Mouse (Mus musculus) layer of hippocampus, postnatal 10 days (tissue): ENCODE results near the gene Ube2m. TPM values are rescaled to one million over a fixed set of nuclear protein-coding genes. Genes with fewer than 3 reads are reported as not detected.

Source experiments
- DNase-seq, 2 experiments: peaks; one replicate each; pipeline ENCODE4 v3.0.0; 2021; ENCODE audit warnings: low spot score in 2 of 2
- total RNA-seq, 2 experiments: library from RNA; stranded (reverse); gene quantifications; 2 replicates each; pipeline ENCODE4 v1.2.3; 2021

Ube2m gene
- total RNA-seq, 2 experiments from 2014 or later, result 198 to 220 TPM

DNA sequence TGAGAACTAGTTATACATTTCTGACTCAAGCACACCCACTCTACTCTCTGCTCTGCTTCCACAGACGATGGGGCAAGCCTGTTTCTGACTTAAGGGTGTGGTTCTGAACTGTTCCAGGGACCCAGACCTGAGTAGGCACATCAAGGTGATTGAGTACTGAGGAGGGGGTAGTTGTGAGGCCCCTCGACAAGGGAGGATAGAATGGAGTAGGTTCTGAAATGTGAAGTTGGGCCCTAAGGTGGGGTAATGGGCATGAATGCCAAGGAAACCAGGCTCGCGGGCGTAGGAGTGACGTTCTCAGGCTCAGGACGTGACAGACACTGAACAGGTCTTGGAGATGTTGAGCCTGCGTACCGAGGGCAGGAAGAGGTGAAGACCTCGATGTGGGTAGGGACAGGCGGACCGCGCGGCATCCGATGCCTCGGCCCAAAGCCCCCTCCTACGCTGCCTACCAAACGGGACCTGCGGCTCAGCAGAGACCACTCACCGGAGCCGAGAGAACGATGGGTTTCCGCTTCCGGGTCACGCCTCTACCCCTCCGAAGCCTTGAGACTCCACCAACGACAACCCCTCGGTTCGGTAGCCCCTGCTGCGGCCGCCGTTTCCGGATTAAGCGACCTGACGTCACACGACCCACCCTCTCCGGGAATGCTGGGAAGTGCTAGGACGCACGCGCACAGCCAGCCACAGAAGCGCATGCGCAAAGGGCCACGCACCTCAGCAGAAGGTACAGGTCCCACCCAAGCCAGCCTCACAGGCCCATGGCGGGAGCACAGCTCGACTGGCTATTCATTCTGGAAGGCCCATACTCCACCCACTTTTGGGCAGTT, 3.7 kb downstream of the Ube2m start, which contains the start of gene Chmp2a:
Chmp2a (minus strand) TSS at position 660 of the 830 bp plus-strand sequence.
- DNase-seq, result peak; percentile 98

DNA sequence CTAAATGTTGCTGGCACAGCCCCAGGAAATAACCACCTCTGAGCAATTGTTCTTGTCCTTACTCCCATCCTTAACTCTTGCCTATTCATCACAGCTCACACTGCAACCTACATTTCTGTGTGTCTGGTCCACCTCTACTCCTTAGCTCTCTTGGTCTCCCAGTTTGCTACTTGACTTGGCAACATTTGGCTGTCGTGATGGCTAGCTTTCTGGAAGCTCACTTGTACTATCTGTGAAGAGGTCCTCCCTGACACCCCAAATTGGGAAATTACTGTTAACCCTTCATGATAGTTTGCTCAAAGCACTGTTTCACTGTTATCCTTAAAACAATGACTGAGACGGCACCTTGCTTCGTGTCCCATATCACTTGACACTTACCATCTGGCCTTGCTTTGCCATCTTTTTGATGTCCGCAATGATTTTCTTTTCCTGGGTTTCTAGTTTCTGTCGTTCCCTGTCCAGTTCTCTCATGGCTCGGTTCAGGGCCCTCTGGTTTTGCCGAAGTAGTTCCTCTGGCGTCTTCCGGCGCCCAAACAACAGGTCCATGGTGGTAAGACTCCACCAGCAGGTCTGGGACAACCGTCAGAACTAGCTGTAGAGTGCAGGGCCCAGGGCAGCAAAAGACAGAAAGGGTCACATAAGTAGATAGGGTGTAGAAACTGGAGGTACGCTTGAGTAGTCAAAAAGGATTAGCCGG, 4.5 kb downstream of the Ube2m start:
- DNase-seq, result peak in 1 of 2 experiments; percentile 22

- peak in 1 of 2 experiments; percentile 13 for DNase-seq
Measured at GRCm38 (mm10) chr7:13032541-13032940, 5.5 kb downstream of the Ube2m start.

DNA sequence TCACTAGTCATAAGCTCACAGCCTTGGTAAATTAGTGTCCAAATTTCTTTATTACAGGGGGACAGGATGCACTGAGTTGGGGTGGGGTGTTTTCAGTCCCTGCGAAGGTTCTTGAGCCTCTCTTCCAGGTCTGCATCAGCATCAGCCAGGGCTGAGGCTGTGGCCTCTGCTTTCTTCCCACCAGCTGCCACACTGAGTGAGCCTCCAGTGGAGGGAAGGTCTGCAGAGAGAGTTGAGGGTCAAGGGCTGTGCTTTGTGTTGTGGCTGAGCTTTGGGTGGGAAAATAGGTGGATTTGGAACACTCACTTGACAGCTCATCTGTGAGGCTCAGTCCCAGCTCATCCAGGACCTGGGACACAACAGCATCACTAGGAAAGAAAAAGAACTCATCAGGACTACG, 6.1 kb downstream of the Ube2m start:
- no peak for DNase-seq

GRCm38 (mm10) chr7:13031069-13031468, 7.0 kb downstream of the Ube2m start:
- DNase-seq, result no peak

GRCm38 (mm10) chr7:13028986-13029385, 9.1 kb downstream of the Ube2m start:
- no peak for DNase-seq

DNA sequence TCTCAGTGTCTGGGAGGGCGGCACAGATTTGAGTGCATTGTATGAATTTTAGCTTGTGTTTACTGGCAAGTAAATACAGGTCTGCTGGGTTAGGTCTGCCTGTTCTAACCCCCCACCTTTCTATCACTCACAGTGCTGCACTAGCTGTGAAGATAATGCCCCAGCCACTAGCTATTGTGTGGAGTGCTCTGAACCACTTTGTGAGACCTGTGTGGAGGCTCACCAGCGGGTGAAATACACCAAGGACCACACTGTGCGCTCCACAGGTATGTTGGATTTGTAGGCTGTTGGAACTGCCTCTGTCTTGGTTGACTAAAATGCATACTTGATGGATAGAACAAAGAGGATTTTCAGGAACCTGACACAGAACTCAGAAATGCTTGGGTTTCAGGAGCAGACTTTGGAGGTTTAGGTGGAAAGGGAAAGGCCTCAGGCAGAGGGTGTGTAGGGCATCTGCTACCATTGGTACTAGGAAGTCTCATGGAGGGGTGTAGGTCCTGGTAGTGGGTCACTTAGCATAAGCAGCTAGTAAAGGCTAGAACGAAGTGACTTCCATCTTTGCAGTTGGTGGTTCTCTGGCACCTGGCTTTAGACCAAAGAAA, 12.5 kb downstream of the Ube2m start:
- DNase-seq, result no peak

- DNase-seq, result peak; percentile 89 to 93
Measured at GRCm38 (mm10) chr7:13024805-13025204, 13.3 kb downstream of the Ube2m start.

- peak; percentile 97 to 98 for DNase-seq
Measured at GRCm38 (mm10) chr7:13023928-13024731, 13.9 kb downstream of the Ube2m start.

DNA sequence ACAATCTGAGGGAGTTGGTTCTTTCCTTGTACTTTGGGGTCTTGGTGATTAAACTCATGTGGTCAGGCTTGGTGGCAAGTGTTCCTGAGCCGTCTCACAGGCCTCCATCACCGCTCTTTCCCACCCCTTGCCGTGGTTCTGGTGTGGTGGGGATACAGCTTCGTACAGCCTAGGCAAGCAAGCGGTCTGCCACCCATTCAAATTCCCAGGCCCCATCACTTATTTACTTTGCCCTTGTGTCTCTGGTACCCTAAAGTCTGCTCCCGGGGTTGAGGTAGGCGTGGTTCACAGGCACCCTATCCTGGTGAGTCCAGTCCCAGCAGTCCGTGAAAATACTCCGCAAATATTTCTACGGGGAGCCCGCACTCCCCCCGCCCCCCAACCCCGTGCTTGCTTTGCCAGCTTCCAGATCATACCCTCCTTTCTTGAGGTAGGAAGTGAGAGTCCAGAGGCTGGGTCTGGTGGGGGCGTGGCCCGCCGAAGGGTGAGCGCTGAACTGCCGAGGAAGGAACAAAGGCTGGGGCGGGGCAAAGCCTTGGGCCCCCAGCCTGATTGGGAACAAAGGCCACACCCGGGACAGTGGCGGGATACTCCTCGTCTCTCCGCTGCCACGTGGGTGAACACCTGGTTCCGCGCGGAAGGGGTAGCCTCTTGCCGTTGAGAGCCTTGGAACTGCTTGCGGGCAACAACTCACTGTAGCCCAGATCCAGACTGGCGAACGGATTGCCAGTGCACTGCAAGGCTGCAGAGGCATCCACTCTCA, 15.1 kb downstream of the Ube2m start:
- peak; percentile 46 to 61 for DNase-seq

- no peak for DNase-seq
Measured at GRCm38 (mm10) chr7:13015217-13015616, 22.9 kb downstream of the Ube2m start.

DNA sequence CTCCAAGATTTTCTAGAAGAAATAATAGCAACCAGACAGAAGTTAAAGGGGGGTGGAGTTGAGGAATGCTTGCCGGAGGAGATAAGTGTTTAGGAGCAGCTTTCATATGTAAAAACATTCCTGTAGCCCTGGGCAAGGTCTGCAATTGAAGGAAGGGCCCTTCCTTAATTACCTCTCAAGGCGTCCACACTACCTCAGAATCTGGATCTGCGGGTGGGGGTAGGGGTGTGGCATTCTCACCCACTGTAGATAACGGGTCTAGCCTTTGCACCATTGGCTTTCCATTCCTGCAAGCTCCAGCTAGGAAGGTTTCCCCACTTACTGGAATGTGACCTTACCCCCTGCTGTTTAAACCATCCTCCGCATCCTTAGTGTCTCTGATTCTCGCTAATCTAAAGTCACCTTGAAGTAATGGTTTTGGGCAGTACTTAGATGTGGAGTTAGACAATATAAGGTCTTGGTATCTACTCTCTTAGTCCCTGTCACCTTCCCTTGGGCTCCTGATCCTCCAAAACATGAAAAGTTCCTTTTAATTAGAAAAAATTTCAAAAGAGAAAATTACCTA, 23.7 kb downstream of the Ube2m start:
- no peak for DNase-seq

DNA sequence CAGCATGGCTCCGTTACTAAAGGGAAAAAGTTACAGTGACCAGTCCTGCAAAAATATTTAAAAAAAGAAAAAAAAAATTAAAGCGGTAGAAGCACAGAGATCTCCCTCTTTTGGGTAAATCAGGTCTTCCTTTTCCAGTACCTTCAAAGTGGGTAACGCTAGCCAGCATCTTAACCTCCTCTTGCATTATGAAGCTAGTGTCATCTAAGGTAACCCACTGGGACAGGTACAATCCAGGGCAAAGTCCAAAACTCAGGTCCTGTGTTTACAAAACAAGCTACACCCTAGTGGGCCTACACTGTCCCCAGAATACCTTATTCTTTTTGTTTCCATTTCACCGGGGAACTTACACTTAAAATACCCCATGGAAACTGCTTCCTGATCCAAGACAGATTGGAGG, 24.4 kb downstream of the Ube2m start:
- DNase-seq, result no peak

DNA sequence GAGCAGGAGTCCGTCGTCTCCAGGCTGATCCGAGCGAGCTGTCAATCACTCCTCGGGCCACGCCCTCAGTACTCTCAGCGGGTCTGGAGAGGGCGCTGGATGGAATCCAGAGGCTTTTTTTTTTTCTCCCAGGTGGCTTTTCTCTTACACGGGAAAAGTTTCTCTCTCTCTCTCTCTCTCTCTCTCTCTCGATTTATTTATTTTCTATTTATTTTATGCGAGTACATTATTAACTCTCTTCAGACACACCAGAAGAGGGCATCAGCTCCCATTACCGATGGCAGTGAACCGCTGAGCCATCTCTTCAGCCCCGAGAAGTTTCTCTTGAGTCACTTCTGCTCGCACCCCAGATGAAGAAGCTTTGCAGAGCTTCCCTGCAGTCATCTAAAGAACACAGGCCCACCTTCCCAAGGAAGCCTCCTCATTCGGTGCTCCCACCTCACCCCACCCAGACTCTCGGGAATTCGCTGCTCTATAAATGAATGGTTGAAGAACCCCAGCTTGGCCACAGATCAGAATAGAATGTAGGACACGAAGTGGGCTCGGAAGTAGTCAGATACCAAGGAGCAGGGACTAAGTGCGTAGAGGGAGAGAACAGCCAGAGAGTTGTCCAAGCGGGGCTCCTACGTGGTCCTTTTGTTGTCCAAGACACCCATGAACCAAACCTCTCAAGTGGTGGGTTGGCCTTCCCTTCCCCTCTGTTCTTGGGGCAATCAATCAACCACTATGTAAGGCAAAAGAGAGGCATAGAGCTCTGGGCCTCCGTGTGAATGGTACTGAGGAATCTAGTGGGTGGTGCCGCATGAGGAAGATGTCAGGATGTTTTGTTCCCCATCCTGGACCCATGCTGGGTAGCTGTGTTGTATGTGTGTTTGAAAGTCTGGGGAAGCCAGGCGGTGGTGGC, 27.8 kb downstream of the Ube2m start, which contains the start of gene Zbtb45:
Zbtb45 (minus strand) TSS at position 30 of the 904 bp plus-strand sequence.
- DNase-seq, result peak in 1 of 2 experiments; percentile 8

DNA sequence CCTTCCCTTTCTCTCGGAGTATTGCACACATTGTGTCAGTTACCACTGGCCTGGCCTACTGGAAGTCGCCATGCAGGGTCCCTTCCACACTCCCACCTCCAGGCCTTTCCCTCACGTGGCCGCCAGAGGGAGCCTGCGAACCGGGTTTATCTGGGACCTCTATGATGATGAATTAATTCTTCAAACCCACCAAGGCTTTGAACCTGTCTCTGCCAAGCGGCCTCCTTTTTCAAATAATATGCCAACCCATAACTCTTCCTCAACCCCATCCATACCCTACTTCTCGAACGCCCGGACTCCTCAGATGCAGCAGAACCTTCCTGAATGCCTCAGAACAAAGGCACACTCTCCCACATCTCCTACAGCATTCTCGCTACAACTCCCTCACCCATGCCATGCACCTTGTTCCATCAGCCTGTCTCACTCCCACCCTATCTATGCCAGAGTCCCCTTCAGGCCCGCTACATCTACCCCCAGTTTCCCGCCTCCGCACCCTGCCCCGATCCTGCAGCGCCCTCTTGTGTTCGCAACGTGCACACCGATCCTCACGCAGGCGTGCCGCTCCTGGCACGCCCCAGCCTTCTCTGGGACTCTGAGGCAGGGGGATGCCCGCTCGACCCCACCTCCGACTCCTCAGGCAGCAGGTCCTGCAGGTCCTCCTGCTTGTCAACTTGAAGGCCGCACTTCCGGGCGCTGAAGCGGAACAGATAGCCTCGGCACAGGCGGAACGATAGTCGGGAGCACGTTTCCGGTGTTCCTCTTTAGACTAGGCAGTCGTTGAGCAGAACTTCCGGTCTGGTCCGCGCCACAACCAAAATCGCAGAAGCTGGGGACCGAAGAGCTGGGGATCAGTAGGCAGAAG, 28.7 kb downstream of the Ube2m start:
- peak; percentile 94 for DNase-seq

- peak; percentile 10 to 39 for DNase-seq
Measured at GRCm38 (mm10) chr7:13007341-13008092, 30.6 kb downstream of the Ube2m start.

DNA sequence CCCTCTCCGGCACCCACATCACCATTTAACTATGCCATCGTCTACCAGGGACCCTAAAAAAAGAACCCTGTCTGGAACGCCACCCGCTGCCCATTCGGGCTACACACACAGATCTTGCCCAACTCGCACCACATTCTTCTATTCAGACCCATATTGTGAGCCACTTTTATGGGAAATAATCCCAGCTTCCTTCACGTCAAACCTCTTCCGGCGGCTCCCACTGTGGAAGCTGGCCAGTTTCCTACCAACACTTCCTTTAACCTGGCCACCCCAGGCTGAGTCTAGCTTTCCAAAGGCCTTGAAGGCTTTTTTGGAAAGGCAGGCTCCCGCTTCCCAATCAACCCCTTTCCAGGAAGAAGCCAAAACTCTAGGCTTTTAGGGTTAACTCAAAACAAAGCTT, 31.5 kb downstream of the Ube2m start:
- no peak for DNase-seq
